Mouse (Mus musculus) kidney, postnatal 4 days (tissue): ENCODE results near the gene Nol10.
"Not testable (repeated sequence)": the region's sequence is repeated elsewhere in the genome, so short reads cannot be mapped to it uniquely, and the experiment has no call there.

Experiments
- DNase-seq, 2 experiments: peaks; one replicate each; pipeline ENCODE4 v3.0.0; 2021; ENCODE audit warnings: mixed read lengths in 2 of 2

The Nol10 gene

GRCm38 (mm10) chr12:17411797-17412526 lies 63.7 kb downstream of the Nol10 start:
- DNase-seq = no peak

DNA sequence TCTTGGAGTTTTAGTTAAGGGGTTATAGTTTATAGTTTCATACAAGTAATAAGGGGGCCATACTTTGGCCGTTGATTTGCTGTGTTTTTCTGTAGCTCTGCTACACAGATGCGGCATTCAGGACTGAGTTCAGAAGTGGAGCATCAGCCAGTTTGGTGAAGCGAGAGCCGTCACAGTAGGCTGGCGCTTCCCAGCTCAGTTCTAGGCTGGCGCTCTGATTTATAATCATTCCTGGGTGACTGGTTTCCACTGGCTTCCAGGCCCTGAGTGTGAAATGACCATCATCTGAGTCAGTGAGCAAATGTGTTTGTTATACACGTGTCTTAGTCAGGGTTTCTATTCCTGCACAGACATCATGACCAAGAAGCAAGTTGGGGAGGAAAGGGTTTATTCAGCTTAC lies 66.5 kb downstream of the Nol10 start:
- DNase-seq = no peak

DNA sequence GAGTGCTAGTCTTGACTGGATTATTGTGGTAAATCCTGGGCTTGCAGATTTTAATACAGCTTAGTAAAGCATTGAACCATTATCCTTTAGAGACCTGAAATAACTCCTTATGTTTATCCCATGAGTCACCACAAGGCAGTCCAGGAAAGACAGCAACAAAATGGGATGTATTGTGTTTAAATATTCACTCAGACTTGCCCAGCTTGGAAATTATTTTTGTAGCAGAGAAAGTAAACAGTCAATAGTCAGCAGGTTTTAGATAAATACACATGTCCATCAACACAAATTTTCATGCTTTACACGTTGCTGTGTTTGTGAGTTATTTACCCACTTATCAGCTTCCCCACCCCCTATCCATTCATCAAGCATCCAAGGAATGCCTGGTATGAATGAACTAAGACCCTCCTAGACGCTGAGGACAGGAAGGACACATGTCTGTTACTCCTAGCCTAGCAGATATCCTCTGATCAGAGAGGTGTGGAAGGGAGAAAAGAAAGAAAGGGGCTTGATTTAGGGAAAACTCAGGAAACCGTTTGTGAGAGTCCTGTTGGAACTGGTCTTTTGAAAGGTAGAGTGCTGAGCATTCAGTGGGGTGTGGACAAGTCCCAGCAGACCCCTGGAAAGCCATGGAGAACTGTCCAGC lies 72.0 kb downstream of the Nol10 start:
- DNase-seq = no peak

GRCm38 (mm10) chr12:17425254-17426169 lies 77.3 kb downstream of the Nol10 start:
- DNase-seq = no peak

DNA sequence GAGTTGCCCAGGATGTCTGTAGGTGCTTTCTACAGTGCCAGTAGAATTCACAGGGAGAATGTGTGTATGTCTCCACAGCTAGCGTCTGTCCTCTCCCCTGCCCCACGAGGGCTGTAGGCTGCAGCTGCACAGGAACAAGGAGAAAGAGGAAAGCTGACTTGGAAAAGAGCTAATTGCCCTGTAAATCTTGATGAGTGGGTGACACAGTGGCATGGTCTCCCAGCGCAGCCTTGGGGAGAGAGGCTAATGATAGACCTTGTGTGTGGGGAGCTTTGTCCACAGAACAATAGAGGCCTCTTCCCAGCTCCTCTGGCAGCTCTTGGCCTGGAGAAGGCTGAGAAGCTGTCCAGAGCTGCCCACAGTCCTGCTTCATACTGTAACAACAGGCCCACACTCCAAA lies 78.5 kb downstream of the Nol10 start:
- no peak for DNase-seq

GRCm38 (mm10) chr12:17430578-17430977 lies 82.3 kb downstream of the Nol10 start:
- DNase-seq = no peak

DNA sequence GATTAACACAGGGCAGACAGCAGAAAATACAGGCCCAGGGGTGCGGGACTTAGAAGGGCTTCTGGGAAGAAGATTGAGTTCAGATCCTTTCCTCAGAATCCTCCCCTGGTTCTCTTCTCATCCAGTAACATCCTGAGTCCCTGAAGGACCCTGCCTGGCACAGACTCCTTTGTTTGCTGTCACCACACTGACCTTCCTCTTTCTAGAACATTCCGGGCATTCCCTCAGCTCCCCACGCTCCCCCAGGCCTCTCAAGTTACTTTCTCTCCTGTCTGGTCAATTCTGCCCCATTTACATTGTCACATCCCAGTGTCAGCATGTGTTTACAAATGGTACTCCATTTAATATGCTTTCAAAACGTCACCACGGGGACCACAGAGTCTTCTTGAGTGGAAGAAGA lies 82.9 kb downstream of the Nol10 start:
- no peak for DNase-seq

- DNase-seq = no peak
Observed at GRCm38 (mm10) chr12:17431812-17432332, 83.6 kb downstream of the Nol10 start.

DNA sequence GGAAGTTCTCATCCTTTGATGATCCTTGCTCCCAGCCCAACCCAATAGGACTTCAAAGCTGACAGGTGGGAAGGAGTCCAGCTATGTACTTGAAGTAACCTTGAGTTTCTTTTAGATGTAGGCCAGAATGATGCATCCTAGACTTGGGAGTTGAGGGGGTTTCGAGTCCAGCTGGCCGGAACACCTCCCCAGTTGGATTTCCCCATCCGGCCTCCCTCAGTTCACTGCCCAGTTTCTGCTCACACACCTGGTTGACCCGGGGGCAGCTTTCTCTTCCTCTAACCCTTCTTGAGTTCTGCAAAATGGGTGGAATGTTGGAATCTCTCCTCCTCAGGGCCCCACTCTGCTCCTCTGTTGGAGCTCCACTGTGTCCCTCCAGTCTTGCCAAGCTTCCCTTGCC lies 85.5 kb downstream of the Nol10 start:
- no peak for DNase-seq

DNA sequence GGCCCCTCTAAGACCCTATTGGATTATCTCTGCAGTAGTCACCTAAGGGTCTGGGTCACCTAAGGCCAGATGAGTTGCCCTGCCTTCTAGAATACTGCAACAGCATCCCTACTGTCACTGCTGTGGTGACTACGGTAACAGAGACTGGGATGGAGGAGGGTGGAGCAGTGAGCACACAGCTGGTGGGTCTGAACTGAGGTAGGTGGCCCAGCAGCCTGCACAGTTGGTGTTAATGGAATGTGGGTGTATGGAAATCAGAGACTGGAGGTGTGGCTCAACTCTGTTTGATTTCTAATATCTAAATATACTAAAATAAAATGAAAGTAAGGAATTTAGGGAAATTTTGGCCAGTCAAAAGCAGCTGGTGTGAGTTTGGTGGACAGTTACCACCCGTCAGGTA lies 88.2 kb downstream of the Nol10 start:
- DNase-seq = no peak

DNA sequence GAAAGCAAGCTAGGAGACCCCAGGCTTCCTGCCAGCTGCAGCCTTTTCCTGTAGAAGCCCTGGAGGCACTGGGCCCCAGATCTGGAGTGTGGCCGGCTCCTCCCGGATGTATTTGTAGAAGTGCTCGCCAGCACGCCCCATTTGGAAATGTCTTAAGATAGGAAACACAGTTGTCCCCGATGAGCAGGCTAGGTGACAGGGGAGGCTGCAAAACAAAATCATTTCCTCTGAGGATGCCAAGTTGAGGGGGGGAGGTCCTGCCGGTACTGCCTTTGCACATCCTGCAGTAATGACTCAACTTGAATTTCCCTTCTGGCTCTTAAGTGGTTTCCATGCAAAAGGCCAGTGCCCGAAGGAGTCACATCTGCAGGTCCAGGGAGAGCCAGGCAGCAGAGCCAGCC lies 92.0 kb downstream of the Nol10 start:
- DNase-seq = peak; percentile 71 to 82

DNA sequence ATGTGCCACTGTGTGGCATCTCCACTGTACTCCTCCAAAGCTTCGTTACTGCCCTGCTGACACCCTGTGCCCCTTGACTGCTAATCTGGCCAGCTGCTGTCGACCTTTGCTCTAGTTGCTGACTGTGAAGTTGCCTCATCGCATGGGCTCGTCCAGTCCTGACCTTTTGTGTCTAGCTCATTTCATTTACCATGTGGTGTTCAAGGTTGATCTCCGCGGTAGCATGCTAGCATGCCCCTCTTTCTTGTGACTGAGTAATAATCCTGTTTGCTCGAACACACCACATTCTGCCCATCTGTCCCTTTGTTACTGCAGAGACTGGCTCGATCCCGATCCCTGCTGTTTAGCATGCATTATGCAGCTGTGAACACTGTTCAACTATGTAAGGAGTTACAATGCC lies 93.2 kb downstream of the Nol10 start:
- DNase-seq = peak in 1 of 2 experiments; percentile 27

DNA sequence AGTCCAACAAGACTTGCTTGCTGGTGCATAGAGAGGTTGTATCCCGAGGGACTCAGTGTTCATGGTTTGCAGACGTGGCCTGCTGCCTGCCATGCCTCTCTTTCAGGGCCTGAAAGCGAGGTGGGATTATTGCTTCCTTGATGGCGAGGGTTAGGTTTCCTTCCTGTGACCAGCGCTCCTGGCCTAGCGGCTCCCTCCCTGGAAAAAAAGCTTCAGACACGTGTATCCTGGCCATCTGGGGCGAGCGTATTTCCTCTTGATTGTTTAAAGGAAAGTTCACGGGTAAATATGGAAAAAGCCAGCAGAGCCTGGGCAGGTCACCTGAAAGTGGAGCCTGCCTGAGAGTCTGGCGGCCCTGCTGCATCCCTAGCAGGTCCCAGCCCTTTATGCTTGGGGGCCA lies 96.1 kb downstream of the Nol10 start:
- DNase-seq = peak; percentile 31 to 60

DNA sequence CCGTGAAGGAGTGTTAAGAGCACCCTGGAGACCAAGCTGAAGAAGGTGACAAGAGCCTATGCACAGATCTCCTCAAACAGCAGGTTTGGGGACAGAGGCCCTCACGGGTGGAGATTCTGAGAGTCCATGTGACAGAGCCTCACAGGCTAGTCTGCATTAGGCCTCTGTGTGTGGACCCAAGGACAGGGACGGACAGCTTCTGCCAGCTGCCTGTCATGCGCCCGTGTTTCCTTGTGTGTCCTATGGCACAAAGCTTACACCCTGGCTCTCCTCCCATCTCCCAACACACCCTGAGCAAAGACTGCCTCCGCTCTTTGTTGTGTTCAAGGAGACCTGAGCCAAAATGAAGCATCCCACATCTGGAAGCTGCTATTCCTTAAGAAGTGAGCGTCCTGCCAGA lies 97.0 kb downstream of the Nol10 start:
- DNase-seq = no peak

GRCm38 (mm10) chr12:17448781-17449180 lies 100.5 kb downstream of the Nol10 start:
- DNase-seq = no peak

DNA sequence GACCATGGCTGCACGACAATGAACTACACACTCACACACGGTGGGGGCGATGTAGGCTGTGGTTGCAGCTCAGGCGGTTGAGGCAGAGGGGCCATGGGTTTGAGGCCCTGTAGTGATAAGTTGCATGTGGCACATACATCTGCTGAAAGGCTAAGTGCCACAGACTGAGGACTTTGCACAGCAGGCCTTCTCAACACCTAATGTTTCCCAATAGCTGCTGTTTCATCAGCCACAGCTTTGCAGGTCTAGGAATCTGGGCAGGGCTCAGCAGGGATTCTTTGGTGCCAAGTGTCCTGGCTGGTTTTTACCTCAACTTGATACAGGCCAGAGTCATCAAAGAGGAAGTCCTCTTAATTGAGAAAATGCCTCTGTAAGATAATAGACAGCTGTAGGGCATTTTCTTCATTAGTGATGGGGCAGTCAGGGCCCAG lies 101.4 kb downstream of the Nol10 start:
- no peak for DNase-seq

DNA sequence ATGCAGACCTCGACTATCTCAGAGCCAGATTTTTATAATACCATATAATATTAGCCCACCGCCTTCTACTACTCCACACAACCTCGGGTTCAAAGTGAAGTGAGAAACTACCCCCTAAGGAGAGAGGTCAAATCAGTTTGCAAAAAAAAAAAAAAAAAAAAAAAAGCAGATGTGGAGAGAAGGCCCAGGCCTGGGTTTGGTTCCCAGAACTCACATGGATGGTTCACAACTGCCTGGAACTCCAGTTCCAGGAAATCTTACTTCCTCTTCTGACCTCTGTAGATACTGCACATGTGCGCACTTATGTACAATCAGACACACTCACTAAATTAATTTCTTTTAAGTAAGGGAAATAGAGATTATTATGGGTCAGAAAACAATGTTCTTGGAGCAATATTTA lies 102.2 kb downstream of the Nol10 start:
- DNase-seq = no peak

- DNase-seq = no peak
Observed at GRCm38 (mm10) chr12:17450908-17451307, 102.7 kb downstream of the Nol10 start.

DNA sequence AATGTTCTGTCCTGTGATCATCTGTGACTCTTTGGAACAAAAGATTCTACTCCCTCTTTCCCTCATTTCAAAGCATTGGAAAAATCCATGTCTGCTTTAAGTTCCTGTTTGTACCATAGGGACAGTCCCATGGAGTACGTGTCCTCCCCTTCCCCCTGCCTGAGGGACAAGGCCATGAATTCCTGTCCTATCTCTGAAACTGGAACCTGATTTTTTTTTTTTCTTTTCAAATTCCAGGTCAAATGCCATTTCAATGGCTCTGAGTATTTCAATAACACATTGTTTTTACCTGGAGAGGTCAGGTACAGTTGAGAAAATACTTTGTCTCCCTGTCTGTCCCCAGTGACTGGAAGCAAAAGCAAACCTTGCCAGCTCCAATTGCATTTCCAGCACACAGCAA lies 104.0 kb downstream of the Nol10 start:
- no peak for DNase-seq

- DNase-seq = no peak
Observed at GRCm38 (mm10) chr12:17453918-17454317, 105.7 kb downstream of the Nol10 start.

- DNase-seq = no peak
Observed at GRCm38 (mm10) chr12:17455096-17455495, 106.8 kb downstream of the Nol10 start.

DNA sequence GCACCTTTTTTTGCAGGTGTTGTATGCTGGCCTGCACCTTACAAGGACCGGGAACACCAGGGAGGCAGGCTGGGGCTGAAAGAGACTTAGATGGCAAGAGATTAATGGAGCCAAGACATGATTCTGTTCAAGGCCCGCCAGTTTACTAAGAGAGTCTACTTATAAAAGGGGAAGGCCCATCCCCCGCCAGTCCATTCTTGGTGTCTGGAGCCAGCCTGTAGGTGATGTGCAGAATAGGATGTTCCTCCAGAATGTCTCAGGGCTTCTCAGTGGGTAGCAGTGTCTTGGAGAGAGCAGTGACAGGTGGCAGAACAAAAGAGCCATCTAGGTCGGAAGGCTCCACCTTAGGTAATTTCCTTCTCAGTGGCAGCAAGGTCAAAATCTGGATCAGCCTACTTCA lies 111.0 kb downstream of the Nol10 start:
- DNase-seq = not testable (repeated sequence)

DNA sequence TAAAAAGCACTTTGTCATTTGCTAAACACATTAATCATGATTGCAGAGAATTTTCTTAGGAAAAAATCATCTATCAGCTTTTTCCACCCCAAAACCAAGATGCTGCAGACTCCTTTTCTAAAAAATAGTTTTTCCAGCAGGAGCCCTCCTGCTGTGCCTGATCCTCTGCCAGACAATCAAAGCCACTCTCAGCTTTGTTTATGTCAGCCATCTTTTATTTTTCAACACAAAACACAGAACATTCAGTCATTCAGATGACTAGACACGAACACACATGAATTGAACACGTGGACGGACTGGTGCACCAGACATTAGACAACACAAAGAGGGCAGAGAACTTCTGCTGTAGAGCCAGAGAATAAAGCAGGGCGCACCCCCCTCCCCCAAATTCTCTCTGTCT lies 115.4 kb downstream of the Nol10 start:
- DNase-seq = no peak
